Mouse (Mus musculus): ENCODE measurements around the gene Atg14.
"Not testable (repeated sequence)": the region's sequence is repeated elsewhere in the genome, so short reads cannot be mapped to it uniquely, and the experiment has no call there.

The Atg14 gene

GRCm38 (mm10) chr14:47544286-47544685, 26.2 kb downstream of the Atg14 start:
- DNase-seq (ENCODE audit: low read depth, low spot score): no peak

- no peak for DNase-seq (ENCODE audit: low read depth, low spot score)
Observed at GRCm38 (mm10) chr14:47542283-47542682, 28.2 kb downstream of the Atg14 start.

- DNase-seq (ENCODE audit: low read depth, low spot score): no peak
Observed at GRCm38 (mm10) chr14:47541325-47541948, 29.0 kb downstream of the Atg14 start.

- DNase-seq (ENCODE audit: low read depth, low spot score): no peak
Observed at GRCm38 (mm10) chr14:47535096-47535495, 35.4 kb downstream of the Atg14 start.

- DNase-seq (ENCODE audit: low read depth, low spot score): no peak
Observed at GRCm38 (mm10) chr14:47534176-47534525, 36.3 kb downstream of the Atg14 start.

GRCm38 (mm10) chr14:47533365-47534175, 36.9 kb downstream of the Atg14 start:
- peak; percentile 75 for DNase-seq (ENCODE audit: low read depth, low spot score)

- DNase-seq (ENCODE audit: low read depth, low spot score): no peak
Observed at GRCm38 (mm10) chr14:47532496-47532895, 38.0 kb downstream of the Atg14 start.

GRCm38 (mm10) chr14:47529592-47529991, 40.9 kb downstream of the Atg14 start:
- not testable (repeated sequence) for DNase-seq (ENCODE audit: low read depth, low spot score)

GRCm38 (mm10) chr14:47529019-47529418, 41.4 kb downstream of the Atg14 start:
- DNase-seq (ENCODE audit: low read depth, low spot score): peak; percentile 64

GRCm38 (mm10) chr14:47528293-47528692, 42.2 kb downstream of the Atg14 start:
- DNase-seq (ENCODE audit: low read depth, low spot score): no peak

- no peak for DNase-seq (ENCODE audit: low read depth, low spot score)
Observed at GRCm38 (mm10) chr14:47527833-47528232, 42.6 kb downstream of the Atg14 start.

- DNase-seq (ENCODE audit: low read depth, low spot score): no peak
Observed at GRCm38 (mm10) chr14:47525861-47526260, 44.6 kb downstream of the Atg14 start.

- DNase-seq (ENCODE audit: low read depth, low spot score): no peak
Observed at GRCm38 (mm10) chr14:47525374-47525773, 45.1 kb downstream of the Atg14 start.

- no peak for DNase-seq (ENCODE audit: low read depth, low spot score)
Observed at GRCm38 (mm10) chr14:47522301-47522700, 48.1 kb downstream of the Atg14 start.

GRCm38 (mm10) chr14:47521609-47522008, 48.8 kb downstream of the Atg14 start:
- no peak for DNase-seq (ENCODE audit: low read depth, low spot score)

- DNase-seq (ENCODE audit: low read depth, low spot score): no peak
Observed at GRCm38 (mm10) chr14:47520751-47521449, 49.5 kb downstream of the Atg14 start.

GRCm38 (mm10) chr14:47518619-47519018, 51.8 kb downstream of the Atg14 start:
- no peak for DNase-seq (ENCODE audit: low read depth, low spot score)

GRCm38 (mm10) chr14:47516755-47517154, 53.7 kb downstream of the Atg14 start:
- DNase-seq (ENCODE audit: low read depth, low spot score): no peak

- no peak for DNase-seq (ENCODE audit: low read depth, low spot score)
Observed at GRCm38 (mm10) chr14:47515636-47516035, 54.8 kb downstream of the Atg14 start.

- no peak for DNase-seq (ENCODE audit: low read depth, low spot score)
Observed at GRCm38 (mm10) chr14:47514816-47515453, 55.5 kb downstream of the Atg14 start.

GRCm38 (mm10) chr14:47513606-47514005, 56.8 kb downstream of the Atg14 start:
- DNase-seq (ENCODE audit: low read depth, low spot score): no peak

- DNase-seq (ENCODE audit: low read depth, low spot score): no peak
Observed at GRCm38 (mm10) chr14:47510244-47510643, 60.2 kb downstream of the Atg14 start.
